Mouse (Mus musculus) heart, adult 2 months (tissue): ENCODE results near the gene Crispld2. TPM values are rescaled to one million over a fixed set of nuclear protein-coding genes. Genes with fewer than 3 reads are reported as not detected.

Experiments used
- DNase-seq, 2 experiments: peaks; one replicate each; pipeline ENCODE4 v3.0.0; 2021
- H3K27ac ChIP-seq: fragments of 200-600 bp; 2 replicates; pipeline ENCODE4 v1.8.1; 2022
- H3K27me3 ChIP-seq: fragments of 200-500 bp; 2 replicates; pipeline ENCODE4 v1.6.1; 2012; ENCODE audit warnings: mild to moderate bottlenecking, low read length, inconsistent platforms, mixed read lengths; ENCODE audit not compliant: control insufficient read depth, insufficient read depth
- H3K36me3 ChIP-seq: fragments of 200-500 bp; 2 replicates; pipeline ENCODE4 v1.6.1; 2012; ENCODE audit warnings: low read length, inconsistent platforms; ENCODE audit not compliant: control insufficient read depth, insufficient read depth
- H3K4me1 ChIP-seq: fragments of 200-500 bp; 2 replicates; pipeline ENCODE4 v1.6.1; 2011; ENCODE audit warnings: low read length; ENCODE audit not compliant: control insufficient read depth, insufficient read depth
- H3K4me3 ChIP-seq: fragments of 200-600 bp; 2 replicates; pipeline ENCODE4 v1.8.1; 2022
- H3K79me2 ChIP-seq: fragments of 200-500 bp; replicated peaks from 2 replicates; pipeline ENCODE4 v1.6.1; 2012; ENCODE audit warnings: mild to moderate bottlenecking, inconsistent platforms, low read length, moderate library complexity, mixed read lengths; ENCODE audit not compliant: control insufficient read depth, insufficient read depth
- H3K9ac ChIP-seq: fragments of 200-500 bp; 2 replicates; pipeline ENCODE4 v1.6.1; 2012; ENCODE audit warnings: low read depth, mild to moderate bottlenecking, control low read depth, inconsistent platforms, low read length, mixed read lengths
- CTCF ChIP-seq: fragments of 200-600 bp; IDR thresholded peaks from 2 replicates; pipeline ENCODE4 v1.8.1; 2022; ENCODE audit warnings: antibody characterized with exemption, mild to moderate bottlenecking, moderate library complexity
- EP300 ChIP-seq: fragments of 200-500 bp; IDR thresholded peaks from 2 replicates; pipeline ENCODE4 v1.6.1; 2011; ENCODE audit warnings: low read depth, low read length, control low read depth; ENCODE audit not compliant: insufficient read depth
- POLR2A ChIP-seq: fragments of 200-500 bp; IDR thresholded peaks from 2 replicates; pipeline ENCODE4 v1.6.1; 2011; ENCODE audit warnings: mild to moderate bottlenecking, low read depth, low read length, control low read depth; ENCODE audit not compliant: insufficient read depth
- WGBS: fragments of 180-500 bp; shearing (Covaris S2); methylation state at CpG from one replicate; pipeline ENCODE4 v1.1.7; 2018; 5-methylcytosine and 5-hydroxymethylcytosine counted together
- intact Hi-C: fragments of 180-260 bp; cut with DNase I; formaldehyde crosslinking; loops from one replicate; pipeline ENCODE4 v1.15.1; 2025
- polyA plus RNA-seq: library from polyadenylated mRNA; depleted of rRNA; stranded (reverse); fragments of >200 nt; gene quantifications from 2 replicates; pipeline ENCODE4 v1.2.3, GENCODE M21; 2012
- total RNA-seq, 2 experiments: library from RNA; stranded (reverse); gene quantifications; 2 replicates each; pipeline ENCODE4 v1.2.3; 2021

The Crispld2 gene
- total and polyA plus RNA-seq, 3 experiments: 24.3 to 30.3 (median 29.9) TPM

GRCm38 (mm10) chr8:120016424-120016823, 24.2 kb downstream of the Crispld2 start:
- no peaks in the 10 kb centered on the region for H3K4me1 ChIP-seq
- TF ChIP-seq EP300: no peak
- TF ChIP-seq CTCF: no peak
- no peak for TF ChIP-seq POLR2A
- no peak for DNase-seq
- WGBS: 80% methylated on average over 7 of the region's 7 CpGs
- no peak overlapping the region for H3K27ac ChIP-seq
- no peak overlapping the region for H3K4me3 ChIP-seq
- no peak overlapping the region for H3K9ac ChIP-seq
- no peaks in the 10 kb centered on the region for H3K79me2 ChIP-seq
- H3K36me3 ChIP-seq: no peaks in the 10 kb centered on the region
- intact Hi-C loops: no loop called here
- no peaks in the 10 kb centered on the region for H3K27me3 ChIP-seq

- DNase-seq: no peak
- Histone ChIP-seq H3K9ac (no peak overlapping the region), H3K4me1 (no peaks in the 10 kb centered on the region), H3K27ac (no peak overlapping the region), H3K36me3 (no peaks in the 10 kb centered on the region), H3K27me3 (no peaks in the 10 kb centered on the region), H3K4me3 (no peak overlapping the region), H3K79me2 (no peaks in the 10 kb centered on the region)
- 81% methylated on average over 13 of the region's 13 CpGs for WGBS
- intact Hi-C loops: no loop called here
- no peak for TF ChIP-seq EP300
- TF ChIP-seq CTCF: no peak
- no peak for TF ChIP-seq POLR2A
Measured at GRCm38 (mm10) chr8:120017349-120017748, 25.1 kb downstream of the Crispld2 start.

- H3K36me3 ChIP-seq: no peaks in the 10 kb centered on the region
- no peak for TF ChIP-seq POLR2A
- TF ChIP-seq CTCF: no peak
- no peak for TF ChIP-seq EP300
- H3K27me3 ChIP-seq: no peaks in the 10 kb centered on the region
- no peak overlapping the region for H3K27ac ChIP-seq
- no peak overlapping the region for H3K4me3 ChIP-seq
- H3K4me1 ChIP-seq: no peaks in the 10 kb centered on the region
- H3K9ac ChIP-seq: no peak overlapping the region
- H3K79me2 ChIP-seq: no peaks in the 10 kb centered on the region
- intact Hi-C loops: no loop called here
- 96% methylated on average over 6 of the region's 6 CpGs for WGBS
- no peak for DNase-seq
Measured at GRCm38 (mm10) chr8:120017786-120018185, 25.5 kb downstream of the Crispld2 start.

- H3K9ac ChIP-seq: no peak overlapping the region
- no peaks in the 10 kb centered on the region for H3K79me2 ChIP-seq
- TF ChIP-seq CTCF (no peak), POLR2A (no peak), EP300 (no peak)
- no peak overlapping the region for H3K27ac ChIP-seq
- no peaks in the 10 kb centered on the region for H3K4me1 ChIP-seq
- no peaks in the 10 kb centered on the region for H3K27me3 ChIP-seq
- no peak for DNase-seq
- 89% methylated on average over 6 of the region's 6 CpGs for WGBS
- intact Hi-C loops: no loop called here
- H3K4me3 ChIP-seq: no peak overlapping the region
- no peaks in the 10 kb centered on the region for H3K36me3 ChIP-seq
Measured at GRCm38 (mm10) chr8:120018379-120018778, 26.1 kb downstream of the Crispld2 start.

GRCm38 (mm10) chr8:120019297-120019696, 27.1 kb downstream of the Crispld2 start:
- H3K27ac ChIP-seq: no peak overlapping the region
- H3K9ac ChIP-seq: no peak overlapping the region
- 86% methylated on average over 5 of the region's 5 CpGs for WGBS
- TF ChIP-seq CTCF (no peak), POLR2A (no peak), EP300 (no peak)
- no peaks in the 10 kb centered on the region for H3K27me3 ChIP-seq
- intact Hi-C loops: no loop called here
- no peaks in the 10 kb centered on the region for H3K79me2 ChIP-seq
- H3K4me3 ChIP-seq: no peak overlapping the region
- DNase-seq: no peak
- no peaks in the 10 kb centered on the region for H3K36me3 ChIP-seq
- H3K4me1 ChIP-seq: no peaks in the 10 kb centered on the region

GRCm38 (mm10) chr8:120020298-120020697, 28.1 kb downstream of the Crispld2 start:
- Histone ChIP-seq H3K27ac (no peak overlapping the region), H3K9ac (no peak overlapping the region), H3K4me1 (no peaks in the 10 kb centered on the region), H3K27me3 (no peaks in the 10 kb centered on the region), H3K36me3 (no peaks in the 10 kb centered on the region), H3K79me2 (no peaks in the 10 kb centered on the region), H3K4me3 (no peak overlapping the region)
- TF ChIP-seq EP300 (no peak), POLR2A (no peak), CTCF (no peak)
- DNase-seq: no peak
- WGBS: 42% methylated on average over 7 of the region's 7 CpGs
- intact Hi-C loops: no loop called here

- TF ChIP-seq EP300 (no peak), CTCF (no peak), POLR2A (no peak)
- Histone ChIP-seq H3K36me3 (no peaks in the 10 kb centered on the region), H3K27ac (no peak overlapping the region), H3K4me3 (no peak overlapping the region), H3K4me1 (no peaks in the 10 kb centered on the region), H3K27me3 (no peaks in the 10 kb centered on the region), H3K79me2 (no peaks in the 10 kb centered on the region), H3K9ac (no peak overlapping the region)
- intact Hi-C loops: no loop called here
- no peak for DNase-seq
- 52% methylated on average over 5 of the region's 5 CpGs for WGBS
Measured at GRCm38 (mm10) chr8:120026199-120026598, 34.0 kb downstream of the Crispld2 start.
